Mouse (Mus musculus) spleen, adult 18-20 months (tissue): Measurements from ENCODE around the gene Gpcpd1.

Experiments used
- DNase-seq, 2 experiments: peaks; one replicate each; pipeline ENCODE4 v3.0.0; 2022; ENCODE audit warnings: mixed read lengths in 2 of 2

Gene Gpcpd1

DNA sequence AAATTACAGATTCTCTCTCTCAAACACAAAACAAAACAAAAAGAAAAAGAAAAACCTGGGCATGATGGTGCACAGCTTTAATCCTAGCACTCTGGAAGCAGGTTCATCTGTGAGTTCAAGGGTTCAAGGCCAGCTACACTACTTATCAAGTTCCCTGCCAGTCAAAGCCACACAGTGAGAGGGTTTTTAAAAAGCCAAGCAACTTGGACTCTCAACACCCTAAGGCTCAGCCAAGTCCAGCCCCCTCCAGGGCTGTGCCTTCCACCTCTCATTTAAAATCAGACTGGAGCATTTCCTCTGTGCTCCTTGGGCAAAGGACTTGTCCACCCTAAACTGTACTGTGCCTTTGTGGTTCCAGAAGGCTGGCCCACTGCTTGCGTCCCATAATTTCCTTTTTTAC is 3.3 kb downstream of the Gpcpd1 start:
- no peak for DNase-seq

- DNase-seq, result no peak
Observed at GRCm38 (mm10) chr2:132583126-132583525, 4.4 kb downstream of the Gpcpd1 start.

GRCm38 (mm10) chr2:132582227-132582626 is 5.3 kb downstream of the Gpcpd1 start:
- DNase-seq, result no peak

- no peak for DNase-seq
Observed at GRCm38 (mm10) chr2:132579689-132580088, 7.8 kb downstream of the Gpcpd1 start.

- DNase-seq, result no peak
Observed at GRCm38 (mm10) chr2:132578711-132579110, 8.8 kb downstream of the Gpcpd1 start.

- peak; percentile 98 to 100 for DNase-seq
Observed at GRCm38 (mm10) chr2:132578059-132578458, 9.5 kb downstream of the Gpcpd1 start.

DNA sequence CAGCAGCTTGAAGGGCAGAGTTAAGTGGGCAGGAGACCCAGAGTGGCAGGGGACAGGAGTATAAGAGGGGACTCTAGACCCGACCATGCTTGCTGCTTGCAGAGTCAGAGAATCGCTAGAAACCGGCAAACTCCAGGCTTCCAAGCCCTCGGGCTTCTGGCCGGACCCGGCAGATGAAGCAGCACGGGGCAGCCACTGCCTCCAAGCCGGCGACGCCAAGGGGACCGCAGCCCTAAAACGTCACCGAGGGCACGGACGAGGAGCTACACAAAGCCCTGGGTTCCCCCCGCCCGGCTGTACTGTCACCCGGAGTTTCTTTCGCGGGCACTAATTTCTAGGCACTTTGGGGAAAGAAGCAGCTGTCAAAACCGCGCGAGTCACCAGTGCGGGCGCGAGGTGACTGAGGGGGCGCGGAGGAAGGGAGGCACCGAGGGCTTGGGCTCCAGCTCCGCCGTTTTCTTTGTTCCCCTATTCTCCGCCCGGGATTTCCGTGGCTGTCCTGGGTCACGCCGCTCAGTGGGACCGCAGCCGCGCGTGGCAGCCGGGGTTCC is 10.0 kb downstream of the Gpcpd1 start:
- DNase-seq, result no peak

DNA sequence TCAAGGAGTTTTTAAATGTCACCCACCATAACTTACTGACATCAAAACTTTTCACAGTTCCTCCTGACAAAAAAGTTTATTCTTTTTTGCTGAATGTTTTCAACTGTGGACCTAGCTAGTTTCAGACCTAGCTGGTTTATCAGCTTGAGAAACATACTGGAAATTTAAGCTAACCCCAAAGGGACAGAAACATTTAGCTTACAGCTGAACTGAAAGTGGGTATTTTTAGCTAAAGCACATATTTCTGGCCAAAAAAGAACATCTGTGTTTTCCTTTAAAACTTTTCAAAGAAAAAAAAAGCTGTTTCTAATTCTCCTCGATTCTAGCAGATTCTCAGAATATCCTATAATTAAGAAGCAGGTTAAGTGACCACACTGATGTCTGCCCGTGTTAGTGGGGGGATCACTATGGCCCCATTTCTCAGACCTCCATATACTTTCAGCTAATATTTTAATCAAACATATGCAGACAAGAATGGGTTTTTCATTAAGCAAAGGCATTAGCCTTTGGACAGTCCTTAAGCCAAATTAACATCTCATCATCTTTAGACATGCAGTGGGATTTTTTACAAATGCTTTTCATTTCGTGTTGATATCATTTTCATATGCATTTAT is 10.9 kb downstream of the Gpcpd1 start:
- no peak for DNase-seq

GRCm38 (mm10) chr2:132575759-132576439 is 11.6 kb downstream of the Gpcpd1 start:
- no peak for DNase-seq

- DNase-seq, result no peak
Observed at GRCm38 (mm10) chr2:132575256-132575655, 12.3 kb downstream of the Gpcpd1 start.

GRCm38 (mm10) chr2:132573280-132573679 is 14.2 kb downstream of the Gpcpd1 start:
- no peak for DNase-seq

DNA sequence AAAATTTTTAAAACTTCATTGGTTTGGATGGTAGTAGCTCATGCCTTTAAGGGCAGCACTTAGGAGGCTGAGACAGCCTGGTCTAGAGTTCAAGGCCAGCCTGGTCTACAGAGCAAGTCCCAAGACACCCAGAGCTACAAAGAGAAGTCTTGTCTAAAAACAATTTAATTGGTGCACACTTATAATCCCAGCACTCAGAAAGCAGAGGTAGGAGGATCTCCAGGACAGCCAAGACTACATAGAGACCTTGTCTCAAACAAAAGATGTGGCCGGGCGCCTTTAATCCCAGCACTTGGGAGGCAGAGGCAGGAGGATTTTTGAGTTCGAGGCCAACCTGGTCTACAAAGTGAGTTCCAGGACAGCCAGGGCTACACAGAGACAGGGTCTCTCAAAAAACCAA is 14.9 kb downstream of the Gpcpd1 start:
- DNase-seq, result no peak

GRCm38 (mm10) chr2:132571301-132571700 is 16.2 kb downstream of the Gpcpd1 start:
- no peak for DNase-seq

DNA sequence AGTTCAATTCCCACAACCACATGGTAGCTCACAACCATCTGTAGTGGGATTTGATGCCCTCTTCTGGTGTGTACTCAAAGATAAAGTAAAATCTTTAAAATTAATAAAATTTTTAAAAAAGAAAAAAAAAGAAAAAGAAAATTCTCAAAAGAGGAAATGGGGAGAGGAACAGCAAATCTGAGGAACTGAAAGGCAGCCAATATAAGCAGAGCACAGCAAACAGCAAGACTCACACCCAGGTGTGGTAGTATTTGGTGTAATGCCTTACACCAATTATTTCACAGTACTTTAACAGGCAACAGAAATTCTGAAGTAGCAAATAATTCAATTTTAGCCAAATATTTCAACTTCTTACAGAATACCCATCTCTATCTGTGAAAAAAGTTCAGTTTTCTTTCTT is 16.7 kb downstream of the Gpcpd1 start:
- DNase-seq, result no peak

DNA sequence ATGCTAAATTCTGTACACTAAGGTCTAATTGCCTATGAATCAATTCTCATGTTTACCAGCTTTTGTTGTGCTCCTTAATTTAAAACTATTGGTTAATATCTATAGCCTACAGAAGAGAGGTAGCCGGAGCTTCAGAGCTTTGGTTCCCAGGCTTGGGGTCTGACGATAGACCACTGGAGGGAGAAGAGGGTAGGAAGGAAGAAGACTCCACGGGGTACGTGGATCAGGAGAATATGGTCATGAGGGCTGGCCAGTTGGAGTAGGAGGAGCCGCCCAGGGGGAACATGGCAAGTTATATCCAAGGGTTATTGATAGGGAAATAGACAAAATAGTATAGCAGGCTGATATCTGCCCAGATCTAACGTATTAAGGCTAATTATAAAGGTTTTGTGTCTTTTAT is 17.8 kb downstream of the Gpcpd1 start:
- no peak for DNase-seq

DNA sequence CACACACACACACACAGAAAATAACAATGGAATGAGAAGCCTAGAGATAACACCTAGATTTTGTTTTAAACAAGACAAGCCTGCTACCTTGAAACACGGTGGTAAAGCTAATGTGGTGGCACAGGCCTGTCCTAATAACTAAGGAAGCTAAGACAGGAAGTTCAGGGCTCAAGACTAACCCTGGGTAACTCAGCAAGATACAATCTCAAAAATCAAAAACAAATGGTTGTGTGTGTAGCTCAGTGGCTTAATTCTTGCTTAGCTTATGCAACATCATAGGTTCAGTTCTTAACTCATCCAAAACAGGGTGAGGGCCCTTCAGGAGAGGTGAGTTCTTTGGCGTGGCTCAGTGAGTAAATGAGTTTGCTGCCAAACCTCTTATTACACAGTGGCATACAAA is 20.1 kb downstream of the Gpcpd1 start:
- DNase-seq, result no peak

- no peak for DNase-seq
Observed at GRCm38 (mm10) chr2:132561860-132562259, 25.7 kb downstream of the Gpcpd1 start.

GRCm38 (mm10) chr2:132527864-132528263 is 59.7 kb downstream of the Gpcpd1 start:
- no peak for DNase-seq

DNA sequence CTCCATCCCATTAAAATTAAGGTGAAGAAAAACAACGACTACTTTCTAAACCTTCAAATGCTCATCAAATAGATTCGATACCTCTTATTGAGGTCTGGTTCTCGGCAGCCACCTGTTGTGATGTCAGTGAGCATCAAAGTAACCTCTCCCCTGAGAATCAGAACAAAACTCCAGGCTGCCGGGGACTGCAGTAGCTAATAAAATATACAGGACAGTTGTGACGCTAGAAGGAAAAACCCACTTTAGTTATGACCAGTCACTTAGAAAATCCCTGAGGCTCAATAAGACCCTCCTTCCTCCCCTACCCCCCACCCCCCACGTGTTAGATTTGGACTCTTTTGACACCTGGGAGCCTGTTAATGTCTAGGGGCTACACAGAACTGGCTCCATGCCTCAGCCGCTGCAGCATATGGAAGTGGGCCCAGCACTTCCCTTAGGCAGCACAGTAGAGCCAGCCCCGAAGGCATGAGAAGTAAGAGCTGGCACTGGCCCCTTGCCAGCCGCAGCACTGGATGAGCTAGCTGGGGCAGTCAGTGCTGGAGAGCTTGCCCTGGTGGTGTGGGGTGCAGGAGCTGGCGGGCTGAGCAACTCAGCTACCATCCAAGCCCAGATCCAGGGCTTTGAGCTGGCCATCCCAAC is 60.5 kb downstream of the Gpcpd1 start:
- DNase-seq, result no peak

DNA sequence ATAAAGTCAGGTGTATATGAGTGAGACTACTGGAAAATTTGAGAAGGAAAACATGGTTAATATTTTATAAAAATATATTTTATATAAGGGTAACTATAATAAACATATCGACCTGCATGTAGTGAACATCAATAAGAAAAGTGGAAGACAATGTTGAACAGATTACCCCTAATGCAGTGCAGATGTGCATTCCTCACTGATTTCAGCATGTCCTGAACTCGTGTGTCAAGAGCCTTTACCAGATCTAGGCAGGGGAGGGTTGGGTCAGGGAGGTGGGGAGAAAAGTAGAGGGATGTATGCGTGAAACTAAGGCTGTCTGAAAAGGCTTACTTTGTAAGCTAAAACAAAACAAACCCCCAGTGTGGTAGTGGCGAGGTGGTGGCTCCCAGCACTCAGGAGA is 61.4 kb downstream of the Gpcpd1 start:
- no peak for DNase-seq

DNA sequence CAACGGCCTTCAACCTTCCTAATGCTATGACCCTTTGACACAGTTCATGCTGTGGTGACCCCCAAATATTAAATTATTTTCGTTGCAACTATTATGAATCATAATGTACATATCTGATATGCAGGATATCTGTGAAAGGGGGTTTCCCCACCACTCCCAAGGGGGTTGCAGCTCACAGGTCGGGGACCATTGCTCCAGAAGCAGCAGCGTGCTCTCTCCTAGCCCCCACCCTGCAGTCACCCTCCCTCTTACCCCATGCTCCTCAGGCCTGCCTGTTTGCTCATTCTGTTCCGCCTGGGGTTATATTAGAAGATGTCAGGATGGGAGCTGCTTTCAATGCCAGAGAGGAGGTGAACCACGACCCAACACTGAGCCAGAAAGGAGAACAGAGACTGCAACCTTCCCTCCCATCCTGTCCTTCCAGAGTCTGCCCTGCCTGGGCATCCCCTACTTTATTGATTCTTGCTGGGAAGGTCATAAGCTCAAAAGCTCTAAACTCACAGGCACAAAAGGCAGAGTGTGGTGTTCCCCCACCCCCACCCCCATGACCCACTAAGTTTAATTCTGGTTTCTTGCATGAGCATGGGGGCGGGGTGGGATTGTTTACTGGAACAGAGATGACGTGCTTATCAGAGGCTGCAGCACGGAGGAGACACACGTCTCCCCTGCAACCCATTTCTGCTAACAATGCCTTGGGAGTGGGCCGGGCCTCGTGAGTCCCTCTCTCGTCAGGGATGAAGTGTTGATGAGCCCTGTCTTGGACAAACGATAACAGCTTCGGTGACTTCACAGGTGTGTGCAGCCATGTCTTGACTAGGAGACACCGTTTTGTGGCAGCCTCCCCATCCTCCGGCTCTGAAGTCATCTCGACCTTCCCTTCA is 69.3 kb downstream of the Gpcpd1 start:
- no peak for DNase-seq

DNA sequence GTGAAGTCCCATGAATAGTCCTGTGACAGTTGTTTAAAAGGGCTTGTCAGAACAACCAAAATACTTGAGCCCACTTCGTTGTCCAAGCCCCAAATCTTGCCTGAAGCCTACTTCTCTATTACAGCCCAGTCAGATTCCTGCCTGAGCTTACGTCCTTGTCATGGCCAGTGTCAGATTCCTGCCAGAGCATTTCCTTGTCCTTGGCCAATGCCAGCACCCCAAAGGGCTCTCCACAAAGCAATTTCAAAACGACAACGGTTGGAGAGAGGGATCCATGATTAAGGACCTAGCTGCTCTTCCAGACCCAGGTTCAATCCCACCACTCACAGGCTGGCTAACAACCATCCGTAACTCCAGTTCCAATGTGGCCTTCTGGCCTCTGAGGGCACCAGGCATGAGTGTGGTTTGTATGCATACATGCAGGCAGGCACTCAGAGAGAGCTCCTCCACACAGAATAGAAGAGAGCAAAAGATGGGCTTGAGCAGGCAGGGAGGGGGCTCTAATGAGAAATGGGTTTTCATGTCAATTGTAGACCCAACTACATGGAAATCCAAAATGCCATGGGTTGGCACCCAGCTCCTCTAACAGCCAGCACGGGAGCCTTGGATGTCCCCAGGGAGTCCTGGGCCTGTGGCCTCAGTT is 70.2 kb downstream of the Gpcpd1 start:
- DNase-seq, result no peak
